Mouse (Mus musculus) retina, postnatal 7 days (tissue): ENCODE data around the gene D430041D05Rik.

ENCODE experiments used
- DNase-seq: peaks from one replicate; pipeline ENCODE4 v3.0.0-alpha.2; 2012; ENCODE audit warnings: low read depth, low spot score

Gene D430041D05Rik

GRCm38 (mm10) chr2:104197281-104197680, 213.5 kb downstream of the D430041D05Rik start:
- no peak for DNase-seq

GRCm38 (mm10) chr2:104192401-104193141, 218.2 kb downstream of the D430041D05Rik start:
- no peak for DNase-seq

GRCm38 (mm10) chr2:104191723-104192122, 219.1 kb downstream of the D430041D05Rik start:
- no peak for DNase-seq

- DNase-seq: no peak
Measured at GRCm38 (mm10) chr2:104188859-104189258, 222.0 kb downstream of the D430041D05Rik start.

- DNase-seq: no peak
Measured at GRCm38 (mm10) chr2:104187073-104187472, 223.7 kb downstream of the D430041D05Rik start.

GRCm38 (mm10) chr2:104185616-104186015, 225.2 kb downstream of the D430041D05Rik start:
- DNase-seq: no peak

- no peak for DNase-seq
Measured at GRCm38 (mm10) chr2:104184296-104184695, 226.5 kb downstream of the D430041D05Rik start.

- no peak for DNase-seq
Measured at GRCm38 (mm10) chr2:104183246-104183845, 227.5 kb downstream of the D430041D05Rik start.

GRCm38 (mm10) chr2:104179636-104180035, 231.2 kb downstream of the D430041D05Rik start:
- no peak for DNase-seq

GRCm38 (mm10) chr2:104178251-104178650, 232.6 kb downstream of the D430041D05Rik start:
- DNase-seq: no peak

GRCm38 (mm10) chr2:104176979-104177704, 233.7 kb downstream of the D430041D05Rik start:
- DNase-seq: no peak

- DNase-seq: peak; percentile 4
Measured at GRCm38 (mm10) chr2:104176166-104176978, 234.4 kb downstream of the D430041D05Rik start.

GRCm38 (mm10) chr2:104175476-104176165, 235.2 kb downstream of the D430041D05Rik start:
- DNase-seq: no peak

GRCm38 (mm10) chr2:104173431-104173830, 237.4 kb downstream of the D430041D05Rik start:
- no peak for DNase-seq

- no peak for DNase-seq
Measured at GRCm38 (mm10) chr2:104172695-104173348, 238.0 kb downstream of the D430041D05Rik start.

- no peak for DNase-seq
Measured at GRCm38 (mm10) chr2:104168186-104168896, 242.5 kb downstream of the D430041D05Rik start.

- no peak for DNase-seq
Measured at GRCm38 (mm10) chr2:104167765-104168164, 243.0 kb downstream of the D430041D05Rik start.

- no peak for DNase-seq
Measured at GRCm38 (mm10) chr2:104165631-104166030, 245.2 kb downstream of the D430041D05Rik start.

- no peak for DNase-seq
Measured at GRCm38 (mm10) chr2:104163978-104164487, 246.8 kb downstream of the D430041D05Rik start.

GRCm38 (mm10) chr2:104163418-104163817, 247.4 kb downstream of the D430041D05Rik start:
- DNase-seq: no peak
